Mouse (Mus musculus) spleen, adult 12 weeks (tissue): Measurements from ENCODE around the gene Slc4a5.
A peak's percentile ranks its signal among the peaks of the same experiment; 100 is the strongest.

ENCODE experiments used
- DNase-seq: peaks from one replicate; pipeline ENCODE4 v3.0.0; 2022; ENCODE audit warnings: low spot score

Gene Slc4a5

DNA sequence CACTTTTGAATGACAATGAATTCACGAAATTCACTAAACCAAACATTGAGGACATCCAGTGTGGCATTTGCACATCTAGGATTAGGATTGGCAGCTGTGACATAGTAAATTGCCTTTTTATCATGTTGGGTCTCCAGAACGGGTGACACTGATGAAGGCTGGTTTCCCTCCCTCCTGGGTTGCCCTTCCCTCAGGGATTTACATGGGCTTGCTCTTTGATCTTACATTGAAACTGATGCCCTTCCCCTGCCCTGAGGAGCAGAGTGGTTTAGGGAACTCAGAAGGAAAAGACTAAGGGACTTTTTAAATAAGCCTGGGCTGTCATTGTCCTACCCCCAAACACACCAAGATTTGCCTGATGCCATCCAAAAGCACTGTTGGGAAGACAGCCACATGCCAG, 11.9 kb downstream of the Slc4a5 start:
- no peak for DNase-seq

DNA sequence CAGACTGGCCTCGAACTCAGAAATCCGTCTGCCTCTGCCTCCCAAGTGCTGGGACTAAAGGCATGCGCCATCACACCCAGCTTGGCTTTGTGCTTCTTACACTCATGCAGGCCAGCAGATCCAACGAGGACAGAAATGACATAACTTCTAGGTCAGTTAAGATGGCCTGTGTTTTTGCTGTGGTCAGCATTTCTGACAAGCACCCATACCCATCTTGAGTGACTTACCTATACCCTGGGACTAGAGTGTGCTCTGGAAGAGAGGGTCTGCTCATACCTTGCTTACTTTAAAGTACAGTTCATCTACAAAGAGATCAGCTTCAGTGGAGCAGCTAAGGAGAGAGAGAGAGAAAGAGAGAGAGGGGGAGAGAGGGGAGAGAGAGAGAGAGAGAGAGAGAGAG, 13.7 kb downstream of the Slc4a5 start:
- no peak for DNase-seq

DNA sequence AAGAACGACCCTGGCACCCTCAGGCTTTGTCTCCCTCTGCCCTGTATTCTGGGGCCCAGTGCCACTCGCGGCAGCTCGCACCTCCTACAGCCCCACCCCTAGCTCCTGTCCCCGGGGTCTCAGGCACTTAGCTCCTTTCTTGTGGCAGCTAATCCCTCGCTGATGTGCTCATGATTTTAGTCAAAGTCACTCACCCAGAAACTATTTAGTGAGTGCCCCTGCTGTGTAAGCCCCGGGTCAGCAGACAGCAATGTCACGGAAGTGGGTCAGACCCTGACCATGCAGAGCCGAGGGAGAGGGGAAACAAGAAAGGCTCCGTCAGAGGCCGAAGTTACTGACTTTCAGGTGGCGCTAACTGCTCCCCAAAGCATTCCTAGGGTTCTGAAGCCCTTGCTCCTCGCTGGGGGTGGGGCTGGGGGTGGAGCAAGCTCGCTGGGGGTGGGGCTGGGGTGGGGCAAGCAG, 14.7 kb downstream of the Slc4a5 start:
- no peak for DNase-seq

DNA sequence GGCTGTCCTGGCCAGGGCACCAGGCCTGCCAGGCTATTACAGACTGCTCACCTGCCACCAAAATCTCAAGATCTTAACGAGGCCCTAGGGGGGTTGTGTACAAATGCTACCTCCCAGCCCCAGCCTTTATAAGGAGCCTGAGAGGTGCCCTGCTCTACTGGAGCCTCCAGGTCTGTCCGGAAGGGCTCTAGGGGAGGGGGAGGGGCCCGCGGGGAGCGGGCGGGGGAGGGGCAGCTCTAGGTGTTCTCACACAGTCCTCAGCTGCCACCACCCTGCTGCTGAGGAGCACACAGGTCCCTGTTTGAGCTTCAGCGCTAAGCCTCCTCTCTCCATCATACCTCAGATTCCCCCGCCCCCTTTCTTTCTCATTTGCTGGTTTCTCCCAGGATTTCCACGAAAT, 17.5 kb downstream of the Slc4a5 start:
- DNase-seq: no peak

DNA sequence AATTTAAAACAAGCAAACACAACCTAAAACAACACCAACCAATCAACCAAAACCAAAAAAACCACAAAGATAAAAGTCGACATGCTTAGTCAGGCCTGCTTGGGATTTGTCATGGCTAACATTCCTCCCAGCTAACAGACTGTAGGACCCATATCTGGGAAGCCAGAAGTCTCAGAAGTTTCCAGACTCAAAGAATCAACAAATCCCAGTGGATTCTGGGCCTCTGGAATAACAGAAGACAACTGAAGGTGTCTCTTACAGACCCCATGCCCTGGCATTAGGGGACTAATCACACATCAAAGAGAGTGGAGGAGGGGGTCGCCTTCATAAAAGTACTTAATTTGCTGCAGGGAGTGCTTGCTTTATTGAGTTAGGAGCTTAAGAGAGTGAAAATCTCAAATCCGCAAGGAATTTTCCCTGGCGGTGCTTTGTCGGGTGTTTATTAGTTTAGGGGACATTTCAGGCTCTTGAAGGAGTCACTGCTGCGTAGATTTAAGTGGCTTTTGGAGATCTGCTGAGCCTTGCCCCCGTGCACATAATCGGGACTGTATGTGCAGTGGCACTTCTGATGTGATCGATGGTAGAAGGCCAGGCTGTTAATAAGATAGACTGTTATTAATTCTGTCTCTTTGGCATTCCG, 24.9 kb downstream of the Slc4a5 start:
- no peak for DNase-seq

DNA sequence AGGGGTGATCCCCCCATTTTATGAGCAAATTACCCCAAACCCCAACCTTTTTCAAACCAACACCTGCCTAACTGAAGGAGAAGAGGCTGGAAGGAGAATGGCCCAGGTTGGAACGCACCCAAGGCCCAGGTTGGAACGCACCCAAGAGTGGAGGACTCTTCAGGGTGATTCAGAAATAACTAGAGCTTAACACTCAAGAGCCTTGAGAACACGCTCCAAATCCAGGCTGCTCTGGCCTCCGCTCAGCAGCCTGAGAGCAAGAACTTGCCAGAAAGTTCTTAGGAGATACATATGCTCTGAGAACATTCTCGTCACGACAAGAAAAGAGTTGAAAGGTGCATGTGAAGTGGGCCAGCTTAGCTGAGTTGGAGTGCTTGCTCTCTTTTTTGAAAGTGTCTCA, 25.5 kb downstream of the Slc4a5 start:
- DNase-seq: no peak

DNA sequence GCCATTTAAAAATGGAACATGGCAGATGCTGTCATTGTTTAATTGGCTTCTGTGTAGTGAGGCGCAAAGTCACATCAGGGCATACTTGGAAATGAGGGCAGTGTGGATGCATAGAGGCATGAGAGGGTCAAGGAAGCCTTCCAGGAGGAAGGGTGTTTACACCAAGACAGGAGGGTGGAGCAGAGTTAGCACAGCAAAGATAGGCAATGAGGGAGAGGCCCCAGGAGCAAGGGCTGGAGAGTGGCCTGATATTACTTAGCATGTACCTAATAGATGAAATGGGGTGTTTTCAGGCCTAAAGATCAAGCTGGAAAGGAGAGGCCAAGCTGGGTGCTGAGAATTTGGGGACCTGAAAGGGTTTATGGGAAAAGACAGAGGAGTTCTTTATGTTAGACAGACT, 26.4 kb downstream of the Slc4a5 start:
- DNase-seq: no peak

DNA sequence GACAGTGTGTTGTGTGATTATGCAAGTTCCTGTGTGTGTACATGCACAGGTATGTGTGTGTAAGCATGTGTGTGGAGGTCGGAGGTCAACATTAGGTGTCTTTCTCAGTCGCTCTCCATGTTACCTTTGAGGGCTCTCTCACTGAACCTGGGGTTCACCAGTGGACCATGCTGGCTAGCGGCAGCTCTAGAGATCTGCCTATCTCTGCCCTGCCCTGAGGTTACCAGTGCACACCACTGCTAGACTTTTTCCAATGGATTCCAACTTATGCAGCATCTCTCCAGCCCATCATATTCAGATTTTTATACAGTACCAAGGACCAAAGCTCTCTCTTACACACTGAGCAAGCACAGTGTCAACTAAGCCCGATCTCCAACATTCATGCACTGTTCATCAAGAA, 27.1 kb downstream of the Slc4a5 start:
- DNase-seq: no peak

DNA sequence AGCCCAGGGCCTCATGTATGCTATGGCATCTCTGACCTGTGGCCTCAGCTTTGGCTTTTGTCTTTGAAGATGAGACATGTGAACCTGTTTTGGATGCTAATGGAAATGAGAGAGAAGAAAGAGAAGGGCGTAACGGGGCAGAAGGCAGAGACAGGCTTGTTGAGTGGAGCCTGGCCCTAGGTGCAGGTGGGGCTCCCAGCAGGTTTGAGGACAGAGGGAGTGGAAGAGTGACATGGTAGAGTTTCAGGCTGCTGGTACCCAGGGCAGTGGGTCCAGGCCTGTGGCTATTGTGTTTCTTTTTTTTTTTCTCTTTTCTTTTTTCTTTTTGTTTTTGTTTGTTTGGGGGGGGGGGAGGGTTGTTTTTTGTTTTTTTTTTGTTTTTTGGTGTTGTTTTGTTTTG, 27.5 kb downstream of the Slc4a5 start:
- no peak for DNase-seq

DNA sequence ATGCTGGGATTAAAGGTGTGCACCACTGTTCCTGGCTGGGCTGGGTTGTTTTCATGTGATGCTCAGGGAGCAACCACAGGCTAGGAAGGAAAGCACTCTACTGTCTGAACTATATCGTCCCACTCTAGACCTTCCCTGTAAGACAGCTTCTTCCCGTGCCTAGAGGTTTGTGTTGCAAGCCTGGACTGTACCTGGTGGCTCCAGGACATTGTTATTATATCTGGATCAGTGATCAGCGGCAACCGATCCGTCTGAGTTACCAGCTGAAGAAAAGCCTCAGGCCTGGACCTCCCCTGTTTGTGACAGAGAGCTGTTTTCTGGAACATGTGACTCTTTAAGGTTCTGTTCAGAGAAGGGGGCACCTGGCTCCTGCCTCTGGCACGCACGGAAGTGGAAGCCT, 34.6 kb downstream of the Slc4a5 start:
- DNase-seq: no peak

DNA sequence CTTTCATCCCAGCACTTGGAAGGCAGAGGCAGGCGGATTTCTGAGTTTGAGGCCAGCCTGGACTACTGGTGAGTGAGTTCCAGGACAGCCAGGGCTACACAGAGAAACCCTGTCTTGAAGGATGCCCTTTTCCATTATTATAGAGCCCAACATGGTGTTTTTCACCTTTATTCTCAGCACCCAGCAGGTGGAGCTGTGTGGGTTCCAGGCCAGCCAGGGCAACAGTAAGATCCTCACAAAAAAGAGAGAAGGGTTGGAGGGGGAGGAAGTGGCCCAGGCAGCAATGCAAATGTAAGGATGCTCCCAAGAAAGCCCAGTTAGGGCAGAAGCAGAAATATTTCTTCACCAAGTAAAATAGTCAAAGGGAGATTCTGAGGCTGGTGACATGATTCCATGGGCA, 44.9 kb downstream of the Slc4a5 start:
- DNase-seq: no peak

DNA sequence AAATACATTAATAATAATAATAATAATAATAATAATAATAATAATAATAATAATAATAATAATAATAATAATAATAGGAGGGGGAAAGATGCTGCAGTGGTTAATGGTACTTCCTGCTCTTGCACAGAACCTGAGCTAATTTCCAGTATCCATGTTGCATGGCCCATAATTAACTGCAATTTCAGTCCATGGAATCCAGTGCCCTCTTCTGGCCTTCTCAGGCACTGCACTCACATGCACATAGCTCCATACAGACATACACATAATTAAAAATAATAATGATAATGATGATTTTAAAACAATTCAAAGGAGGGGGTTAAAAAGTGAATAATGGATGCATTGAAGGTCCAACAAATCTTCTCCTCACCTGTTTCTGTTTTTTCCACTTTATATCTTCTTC, 45.6 kb downstream of the Slc4a5 start:
- no peak for DNase-seq

DNA sequence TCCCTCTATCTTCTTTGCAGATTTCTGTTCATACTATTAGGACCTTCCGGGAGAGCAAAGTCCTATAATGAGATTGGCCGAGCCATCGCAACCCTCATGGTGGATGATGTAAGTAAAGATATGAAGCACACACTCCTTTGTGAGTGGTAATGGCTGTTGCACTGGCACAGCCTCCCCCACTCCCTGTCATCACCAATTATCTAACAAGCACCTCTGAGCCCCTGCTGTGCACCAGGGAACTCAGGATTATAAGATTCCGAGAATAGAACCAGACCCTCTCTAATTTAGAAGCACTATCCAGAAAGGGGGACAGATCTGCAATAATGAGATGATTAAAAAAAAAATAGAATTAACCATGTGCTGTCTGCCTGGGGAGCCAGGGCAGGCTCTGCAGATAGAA, 46.0 kb downstream of the Slc4a5 start:
- DNase-seq: no peak

DNA sequence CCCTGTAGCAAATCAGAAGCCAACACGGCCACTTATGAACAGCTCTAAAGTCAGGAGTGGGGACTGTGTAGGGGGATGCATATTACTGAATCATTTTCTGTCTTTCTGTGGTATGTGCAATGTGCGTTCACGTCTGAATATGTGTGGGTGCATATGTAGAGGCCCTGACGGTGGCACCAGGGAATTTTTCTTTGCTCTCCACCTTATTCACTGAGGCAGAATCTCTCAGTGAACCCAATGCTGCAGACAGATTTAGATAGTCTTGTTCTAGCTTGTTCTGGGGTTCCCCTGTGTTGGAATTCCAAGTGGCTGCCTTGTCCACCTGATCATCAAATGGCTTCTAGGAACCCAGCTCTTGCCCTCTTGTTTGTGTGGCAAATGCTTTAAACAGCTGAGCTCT, 48.0 kb downstream of the Slc4a5 start:
- no peak for DNase-seq

DNA sequence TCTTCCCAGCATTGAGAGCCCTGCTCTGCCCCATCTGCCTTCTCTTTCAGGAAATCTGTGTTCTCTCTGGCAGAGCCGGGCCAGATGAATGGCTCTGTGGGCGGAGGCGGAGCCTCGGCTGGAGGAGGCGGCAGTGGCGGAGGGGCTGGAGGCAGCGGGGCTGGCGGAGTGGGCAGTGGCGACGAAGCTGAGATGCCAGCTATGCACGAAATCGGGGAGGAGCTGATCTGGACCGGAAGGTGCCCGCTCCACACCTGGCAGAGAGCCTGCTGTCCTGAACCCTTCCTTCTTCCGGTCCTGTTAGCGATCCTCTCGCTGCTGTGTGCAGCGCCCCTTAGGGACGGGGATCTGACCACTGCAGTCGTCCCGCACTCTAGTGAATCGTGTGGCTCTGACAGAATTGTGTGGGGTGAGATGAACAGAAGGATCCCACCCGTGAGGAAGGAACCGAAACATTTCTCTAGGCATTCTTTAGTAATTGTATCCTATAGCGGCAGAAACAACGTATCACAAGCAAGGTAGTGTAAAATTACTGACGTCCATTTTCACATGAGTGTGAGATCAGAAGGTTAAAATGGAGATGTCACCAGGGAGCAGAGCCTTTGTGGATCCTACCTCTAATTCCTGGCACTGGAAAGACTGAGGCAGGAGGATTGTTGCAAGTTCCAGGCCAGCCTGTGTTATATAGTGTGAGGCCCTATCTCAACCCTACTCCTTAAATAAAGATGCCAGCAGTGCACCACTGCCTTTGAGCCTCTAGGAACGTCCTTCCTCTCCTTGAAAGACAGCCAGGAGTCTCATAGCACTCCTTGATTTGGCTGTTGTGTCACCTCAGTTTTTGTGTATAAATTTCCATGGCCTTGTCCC, 48.7 kb downstream of the Slc4a5 start:
- DNase-seq: peak; percentile 18

DNA sequence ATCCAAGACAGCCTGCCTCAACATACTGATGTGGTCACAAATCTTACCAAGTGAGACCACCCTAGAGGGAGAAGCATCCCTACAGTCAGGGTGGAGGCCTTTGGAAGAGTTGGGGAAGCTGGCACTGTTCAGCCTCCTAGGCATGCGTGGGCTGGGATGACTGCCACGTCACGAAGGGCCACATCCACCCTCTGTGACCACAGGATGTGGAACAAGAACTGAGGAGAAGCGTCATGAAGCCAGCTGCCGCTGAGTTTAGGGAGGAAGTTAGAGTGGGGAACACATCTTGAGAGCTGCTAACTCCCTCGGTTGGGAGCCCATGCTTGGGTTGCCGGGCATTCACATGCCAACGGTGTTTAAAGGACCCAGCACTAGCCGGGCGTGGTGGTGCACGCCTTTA, 54.1 kb downstream of the Slc4a5 start:
- no peak for DNase-seq

DNA sequence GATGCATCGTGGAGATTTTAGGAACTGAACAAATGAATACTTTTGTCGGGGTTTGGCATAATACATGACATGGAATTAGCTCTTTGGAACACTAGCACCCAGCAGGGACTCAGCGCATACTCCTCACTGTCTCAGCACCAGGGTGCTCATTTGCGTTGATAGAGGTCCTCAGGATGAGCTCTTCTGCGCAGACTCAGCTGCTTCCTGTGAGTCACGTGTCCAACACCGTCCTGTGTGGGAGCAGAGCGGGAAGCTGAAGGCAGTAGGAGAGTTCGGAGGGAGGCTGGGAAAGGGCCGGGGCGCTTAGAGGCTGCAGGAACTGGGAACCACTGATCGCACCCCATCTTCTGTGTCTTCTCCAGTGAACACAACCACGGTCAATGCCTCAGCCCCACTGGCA, 57.5 kb downstream of the Slc4a5 start:
- no peak for DNase-seq

DNA sequence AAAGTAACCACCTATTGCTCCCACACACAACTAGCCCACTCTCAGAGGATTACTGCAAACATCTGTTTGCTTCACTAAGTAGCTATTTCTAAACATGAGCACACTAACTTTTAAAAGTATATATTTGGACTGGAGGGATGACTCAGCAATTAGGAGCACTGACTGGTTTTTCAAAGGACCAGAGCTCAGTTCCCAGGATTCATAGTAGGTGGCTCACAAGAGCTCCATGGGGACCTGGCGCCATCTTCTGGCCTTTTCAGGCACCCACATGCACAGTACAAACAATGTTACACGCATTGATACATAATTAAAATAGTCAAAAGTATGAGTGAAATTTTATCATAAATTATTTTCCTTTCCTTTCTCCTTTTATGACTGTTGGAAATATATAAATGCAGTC, 59.3 kb downstream of the Slc4a5 start:
- no peak for DNase-seq

DNA sequence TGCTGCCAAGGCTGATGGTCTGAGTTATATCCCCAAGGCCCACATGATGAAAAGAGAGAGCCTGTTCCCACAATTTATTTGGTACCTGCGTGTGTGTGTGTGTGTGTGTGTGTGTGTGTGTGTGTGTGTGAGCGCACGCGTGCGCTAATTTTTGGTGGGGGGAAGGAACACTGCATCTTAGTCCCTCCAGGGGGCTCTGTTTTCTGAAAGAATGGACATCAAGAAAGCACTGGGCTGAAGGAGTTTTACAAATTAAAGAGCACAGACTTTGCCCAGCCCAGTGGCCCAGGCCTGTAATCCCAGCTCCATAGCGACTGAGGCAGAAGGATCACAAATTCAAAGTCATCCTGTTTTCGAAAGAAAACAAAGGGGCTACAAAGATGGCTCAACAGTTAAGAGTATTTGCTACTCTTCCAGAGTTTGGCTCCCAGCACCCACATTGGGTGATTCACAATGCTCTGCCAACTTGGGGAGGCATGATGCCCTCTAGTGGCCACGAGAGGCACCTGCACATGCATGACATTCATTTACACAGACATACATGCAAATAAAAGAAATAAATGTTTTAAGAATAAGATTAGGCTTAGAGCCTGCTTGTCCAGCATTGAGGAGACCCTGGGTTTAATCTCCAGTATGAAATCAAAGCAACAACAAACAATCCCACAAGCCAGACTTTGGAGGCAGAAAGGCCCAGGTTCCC, 60.8 kb downstream of the Slc4a5 start:
- no peak for DNase-seq

DNA sequence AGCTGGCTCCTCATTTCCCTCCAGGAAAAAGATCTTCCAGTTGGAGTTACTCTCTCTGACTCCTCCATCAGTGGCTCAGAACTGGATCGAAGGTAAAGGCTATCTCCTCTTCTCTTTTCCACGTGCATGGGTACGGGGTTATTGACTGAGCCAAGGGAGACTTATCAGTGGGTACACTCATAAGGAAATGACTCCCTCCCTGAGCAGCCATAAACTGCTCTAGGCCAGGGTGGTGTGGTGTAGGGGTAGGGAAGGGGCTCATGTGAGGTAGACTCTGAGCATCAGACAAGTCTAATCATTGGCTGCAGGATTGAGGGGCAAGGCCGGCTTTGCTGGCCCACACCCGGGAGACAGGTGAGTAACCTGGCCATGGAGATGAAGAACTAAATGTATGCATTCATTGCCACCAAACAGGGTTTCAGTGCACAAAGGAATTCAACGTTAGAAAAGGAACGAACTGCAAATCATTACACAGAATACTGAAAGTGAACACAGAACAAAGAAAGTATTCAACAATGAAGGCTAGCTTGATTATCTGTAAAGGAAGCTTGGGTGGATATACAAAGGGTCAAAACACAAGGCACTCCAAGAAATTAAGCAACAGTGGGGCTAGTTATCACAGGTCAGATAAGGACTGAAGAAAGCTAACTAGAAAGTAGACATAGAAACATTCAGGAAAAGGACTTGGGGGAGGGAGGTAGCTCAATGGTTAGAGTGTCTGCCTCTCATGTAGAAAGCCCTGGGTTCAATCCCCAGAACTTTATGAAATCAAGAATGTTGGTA, 81.0 kb downstream of the Slc4a5 start:
- no peak for DNase-seq

DNA sequence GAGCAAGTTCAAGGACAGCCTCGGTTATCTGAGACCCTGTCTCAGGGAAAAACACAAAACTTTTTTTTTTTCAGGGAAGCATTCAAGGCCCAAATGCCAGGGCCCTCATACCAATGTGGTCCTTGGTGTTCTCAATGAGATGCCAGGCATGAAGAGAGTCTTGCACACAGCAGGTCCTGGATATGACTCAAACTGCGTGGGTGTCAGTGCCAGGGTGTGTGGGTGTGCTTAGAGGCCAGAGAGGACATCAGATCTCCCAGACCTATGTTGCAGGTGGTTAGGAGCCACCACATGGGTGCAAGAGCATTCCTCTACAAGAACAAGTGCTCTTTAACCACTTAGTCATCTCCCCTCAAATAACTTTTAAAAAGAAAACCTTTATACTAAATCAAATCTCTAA, 81.7 kb downstream of the Slc4a5 start:
- no peak for DNase-seq

DNA sequence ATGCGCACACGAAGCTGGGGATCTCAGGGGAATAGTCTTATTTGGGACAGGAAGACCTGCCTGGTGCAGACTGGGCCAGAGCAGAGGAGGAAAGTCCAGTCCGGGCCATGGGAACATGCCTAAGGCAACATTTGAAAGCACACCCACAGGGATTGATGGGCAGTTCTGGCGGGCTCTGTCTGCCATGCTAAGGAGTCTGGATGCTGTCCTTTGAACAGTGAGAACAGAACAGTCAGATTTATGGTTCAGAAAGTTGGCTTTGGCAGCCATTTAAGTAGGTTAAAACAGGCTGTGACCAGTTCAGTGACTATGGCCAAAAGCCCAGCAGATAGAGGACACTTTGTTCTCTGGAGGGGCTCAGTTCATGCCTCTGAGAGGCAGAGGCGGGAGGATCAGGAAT, 82.6 kb downstream of the Slc4a5 start:
- DNase-seq: no peak
